Mouse (Mus musculus) forebrain, postnatal 0 days (tissue): ENCODE measurements around the gene Ccdc122. TPM values are rescaled to one million over a fixed set of nuclear protein-coding genes. Genes with fewer than 3 reads are reported as not detected.
A peak's percentile ranks its signal among the peaks of the same experiment; 100 is the strongest.
"Not testable (repeated sequence)": the region's sequence is repeated elsewhere in the genome, so short reads cannot be mapped to it uniquely, and the experiment has no call there.

Experiments used
- ATAC-seq: fragments of 200-750 bp; cut with Nextera tagmentation; 2 replicates; pipeline ENCODE4 v1.8.0; 2017; ENCODE audit warnings: mild to moderate bottlenecking, moderate library complexity
- DNase-seq: peaks from one replicate; pipeline ENCODE4 v3.0.0-alpha.2; 2015
- H3K27ac ChIP-seq: fragments of 300-500 bp; sonication (generic); 2 replicates; pipeline ENCODE4 v1.5.1; 2014; ENCODE audit warnings: low read depth, mild to moderate bottlenecking, antibody characterized with exemption, low read length, moderate library complexity, mixed read lengths
- H3K27me3 ChIP-seq: fragments of 300-500 bp; sonication (generic); 2 replicates; pipeline ENCODE4 v1.6.1; 2014; ENCODE audit warnings: mild to moderate bottlenecking, low read length, mixed read lengths; ENCODE audit not compliant: insufficient read depth
- H3K36me3 ChIP-seq: fragments of 300-500 bp; sonication (generic); 2 replicates; pipeline ENCODE4 v1.6.1; 2014; ENCODE audit warnings: mild to moderate bottlenecking, moderate library complexity; ENCODE audit not compliant: insufficient read depth
- H3K4me1 ChIP-seq: fragments of 300-500 bp; sonication (generic); 2 replicates; pipeline ENCODE4 v1.6.1; 2014; ENCODE audit warnings: antibody characterized with exemption; ENCODE audit not compliant: insufficient read depth
- H3K4me2 ChIP-seq: fragments of 300-500 bp; sonication (generic); 2 replicates; pipeline ENCODE4 v1.6.1; 2014; ENCODE audit warnings: low read depth, mild to moderate bottlenecking, moderate library complexity
- H3K4me3 ChIP-seq: fragments of 300-500 bp; sonication (generic); 2 replicates; pipeline ENCODE4 v1.5.1; 2014; ENCODE audit warnings: low read depth, low read length, mixed read lengths
- H3K9ac ChIP-seq: fragments of 300-500 bp; sonication (generic); 2 replicates; pipeline ENCODE4 v1.6.1; 2014; ENCODE audit warnings: mild to moderate bottlenecking
- H3K9me3 ChIP-seq: fragments of 300-500 bp; sonication (generic); 2 replicates; pipeline ENCODE4 v1.6.1; 2016; ENCODE audit warnings: low read length
- CTCF ChIP-seq: sonication (generic); IDR thresholded peaks from 2 replicates; pipeline ENCODE4 v1.5.1; 2016; ENCODE audit warnings: antibody characterized with exemption, control low read depth, low read depth
- WGBS: fragments of 180-500 bp; shearing (Covaris S2); extraction: QIAGEN DNeasy Blood & Tissue Kit; methylation state at CpG from one replicate; pipeline ENCODE4 v1.1.7; 2014; 5-methylcytosine and 5-hydroxymethylcytosine counted together
- polyA plus RNA-seq: library from polyadenylated mRNA; unstranded; fragments of >200 nt; fragmentation: Nextera tagmentation; extraction: Ambion mirVana; gene quantifications from 2 replicates; pipeline ENCODE4 v1.2.1, GENCODE M21; 2015
- total RNA-seq: library from RNA; depleted of rRNA; stranded (reverse); fragments of >200 nt; gene quantifications from 2 replicates; pipeline ENCODE4 v1.2.3, GENCODE M21; 2014

Gene Ccdc122
- total and polyA plus RNA-seq, 2 experiments from 2014 or later = 0.43 to 1.0 TPM

DNA sequence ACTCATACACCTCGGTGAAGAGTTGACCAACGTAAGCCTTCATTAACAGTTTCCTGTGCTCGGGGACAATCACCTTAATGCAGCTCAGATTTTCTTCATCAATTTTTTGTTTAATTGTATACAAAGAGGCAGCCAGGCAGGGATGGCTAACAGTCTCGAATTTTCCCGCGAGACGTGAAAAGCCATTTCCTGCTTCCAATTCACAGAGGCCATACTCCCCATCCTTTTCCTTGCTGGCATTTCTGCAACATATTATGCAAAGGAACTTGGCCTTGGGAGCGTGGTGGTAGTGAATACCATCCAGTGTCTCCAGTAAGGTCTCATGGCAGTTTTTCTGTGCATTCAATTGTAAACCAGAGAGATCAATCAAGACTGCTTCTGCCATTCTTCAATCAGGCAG lies 1.6 kb upstream of the Ccdc122 start:
- 77% methylated on average over 8 of the region's 8 CpGs for WGBS
- Histone ChIP-seq H3K9ac (no peak overlapping the region), H3K9me3 (no peaks in the 10 kb centered on the region), H3K27ac (no peak overlapping the region), H3K4me1 (no peaks in the 10 kb centered on the region), H3K27me3 (no peaks in the 10 kb centered on the region), H3K4me2 (no peak overlapping the region), H3K4me3 (no peak overlapping the region), H3K36me3 (no peaks in the 10 kb centered on the region)
- DNase-seq (no peak), ATAC-seq (no peak)
- TF ChIP-seq CTCF = no peak

DNA sequence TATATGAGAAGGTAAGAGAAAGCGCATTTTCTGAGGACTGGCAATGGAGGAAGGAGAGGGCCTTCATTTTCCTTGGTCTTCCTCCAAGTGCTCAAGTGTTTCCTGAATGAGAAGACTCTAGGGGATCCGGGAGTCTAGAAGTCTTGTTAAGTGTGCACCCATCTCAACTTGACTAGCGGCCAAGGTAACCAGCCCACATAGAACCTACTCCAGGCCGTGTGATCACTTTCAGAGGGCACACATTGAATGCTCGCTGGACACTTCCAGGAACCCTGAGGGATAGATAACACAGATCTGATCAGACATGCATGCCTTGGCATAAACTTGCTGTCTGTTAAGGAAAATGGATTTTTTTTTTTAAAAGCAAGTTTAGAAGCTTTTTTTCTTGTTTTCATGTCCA lies 758 bp downstream of the Ccdc122 start:
- H3K27me3 ChIP-seq = no peaks in the 10 kb centered on the region
- H3K4me1 ChIP-seq = no peaks in the 10 kb centered on the region
- no peak for TF ChIP-seq CTCF
- H3K4me3 ChIP-seq = no peak overlapping the region
- no peaks in the 10 kb centered on the region for H3K9me3 ChIP-seq
- DNase-seq (no peak), ATAC-seq (no peak)
- WGBS = 83% methylated on average over 5 of the region's 5 CpGs
- no peak overlapping the region for H3K27ac ChIP-seq
- no peak overlapping the region for H3K9ac ChIP-seq
- H3K4me2 ChIP-seq = no peak overlapping the region
- H3K36me3 ChIP-seq = no peaks in the 10 kb centered on the region

DNA sequence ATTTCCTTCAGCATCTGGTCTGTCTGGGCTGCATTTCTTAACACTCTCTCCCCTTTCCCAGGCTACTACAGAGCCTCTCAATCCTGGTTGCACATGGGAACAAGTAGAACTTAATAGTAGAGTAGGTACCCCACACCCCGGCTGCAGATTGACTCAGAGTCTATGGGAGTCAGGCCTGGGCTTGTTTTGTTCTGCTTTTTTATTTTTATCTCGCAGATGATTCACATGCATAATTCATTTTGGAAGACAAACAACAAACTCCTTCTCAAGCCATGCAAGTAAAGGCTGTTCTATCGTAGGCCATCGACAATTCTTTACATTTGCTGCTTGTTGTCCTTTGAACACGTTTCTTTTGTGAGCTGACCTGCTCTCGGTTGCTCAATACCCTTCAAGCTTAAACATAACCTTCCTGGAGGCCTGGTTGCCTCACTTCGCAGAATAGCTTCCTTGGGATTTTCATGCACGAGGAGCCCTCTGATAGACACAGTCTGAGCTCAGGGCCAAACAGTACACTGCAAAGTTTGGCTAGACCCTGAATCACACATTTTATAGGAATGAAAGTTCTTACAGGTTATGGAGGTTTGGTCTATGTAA lies 1.4 kb downstream of the Ccdc122 start:
- Histone ChIP-seq H3K4me1 (no peaks in the 10 kb centered on the region), H3K9me3 (no peaks in the 10 kb centered on the region), H3K27ac (no peak overlapping the region), H3K4me2 (no peak overlapping the region), H3K36me3 (no peaks in the 10 kb centered on the region), H3K9ac (no peak overlapping the region), H3K4me3 (no peak overlapping the region), H3K27me3 (no peaks in the 10 kb centered on the region)
- DNase-seq = peak; percentile 21
- TF ChIP-seq CTCF = no peak
- ATAC-seq = no peak
- 55% methylated on average over 8 of the region's 8 CpGs for WGBS

DNA sequence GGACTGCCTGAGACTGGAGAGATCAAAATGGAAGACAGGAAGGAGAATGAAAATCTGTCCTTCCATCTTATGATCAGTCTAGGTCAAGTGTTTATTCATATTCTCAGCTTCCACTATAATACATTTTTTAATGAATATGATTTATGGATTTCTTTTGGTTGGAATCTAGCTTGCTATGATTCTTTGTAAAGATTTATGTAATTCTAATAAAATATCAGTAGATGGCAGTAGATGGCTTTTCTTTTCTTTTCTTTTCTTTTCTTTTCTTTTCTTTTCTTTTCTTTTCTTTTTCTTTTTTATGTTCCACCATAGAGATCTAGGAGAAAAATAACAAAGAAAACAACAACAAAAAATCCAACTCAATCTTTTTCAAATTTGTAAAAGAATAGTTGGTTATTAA lies 16.7 kb downstream of the Ccdc122 start:
- H3K9ac ChIP-seq = no peak overlapping the region
- H3K36me3 ChIP-seq = no peaks in the 10 kb centered on the region
- H3K27me3 ChIP-seq = no peaks in the 10 kb centered on the region
- H3K9me3 ChIP-seq = 0 out of 2 replicates have a peak, but pooled peaks cover 4% of the 10 kb centered on the region
- ATAC-seq (no peak), DNase-seq (no peak)
- no peaks in the 10 kb centered on the region for H3K4me1 ChIP-seq
- no peak overlapping the region for H3K27ac ChIP-seq
- no peak for TF ChIP-seq CTCF
- no peak overlapping the region for H3K4me2 ChIP-seq
- no peak overlapping the region for H3K4me3 ChIP-seq

DNA sequence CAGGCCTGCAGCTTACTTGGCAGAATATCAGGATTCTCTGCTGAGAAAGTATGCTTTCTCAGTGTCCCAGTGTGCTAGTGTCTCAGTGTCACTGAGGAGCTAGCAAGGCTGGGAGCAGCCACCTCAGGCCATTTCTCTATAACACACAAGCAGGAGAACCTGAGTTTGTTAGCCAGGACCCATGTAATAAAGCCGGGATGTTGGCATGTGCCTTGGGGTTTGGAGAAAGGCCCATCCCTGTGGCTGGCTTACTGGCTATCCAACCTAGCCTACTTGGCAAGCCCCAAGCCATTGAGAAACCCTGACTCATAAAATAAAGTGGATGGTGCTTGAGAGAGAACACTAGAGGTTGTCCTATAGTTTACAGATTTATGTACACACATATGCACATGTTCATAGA lies 32.8 kb downstream of the Ccdc122 start:
- Histone ChIP-seq H3K27ac (no peak overlapping the region), H3K4me2 (no peak overlapping the region), H3K4me1 (no peaks in the 10 kb centered on the region), H3K27me3 (no peaks in the 10 kb centered on the region), H3K36me3 (no peaks in the 10 kb centered on the region), H3K9me3 (no peaks in the 10 kb centered on the region), H3K9ac (no peak overlapping the region), H3K4me3 (no peak overlapping the region)
- no peak for TF ChIP-seq CTCF
- ATAC-seq (no peak), DNase-seq (no peak)
- WGBS = 86% methylated on average over 1 of the region's 1 CpGs

DNA sequence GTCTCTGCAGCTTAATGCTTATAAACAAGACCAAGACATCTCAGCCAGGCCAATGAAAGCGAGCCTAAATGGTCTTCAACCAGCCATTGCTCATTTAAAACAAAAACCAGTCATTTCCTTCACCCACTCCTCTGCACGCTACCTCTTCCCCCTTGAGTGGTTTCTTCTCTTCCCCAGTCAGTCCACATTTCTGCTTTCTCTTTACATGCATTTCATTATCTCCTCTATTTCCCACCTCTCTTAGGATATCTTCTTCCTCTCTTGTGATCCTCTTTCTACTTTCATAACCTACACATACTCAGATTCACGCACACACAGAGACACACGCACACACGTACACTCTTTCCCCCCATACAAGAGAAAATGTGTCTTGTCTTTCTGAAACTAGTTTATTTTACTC lies 44.7 kb downstream of the Ccdc122 start:
- Histone ChIP-seq H3K27ac (no peak overlapping the region), H3K4me1 (no peaks in the 10 kb centered on the region), H3K9ac (no peak overlapping the region), H3K27me3 (no peaks in the 10 kb centered on the region), H3K4me2 (no peak overlapping the region), H3K4me3 (no peak overlapping the region), H3K9me3 (no peaks in the 10 kb centered on the region), H3K36me3 (no peaks in the 10 kb centered on the region)
- no peak for DNase-seq
- WGBS = 95% methylated on average over 5 of the region's 5 CpGs
- TF ChIP-seq CTCF = no peak
- no peak for ATAC-seq

DNA sequence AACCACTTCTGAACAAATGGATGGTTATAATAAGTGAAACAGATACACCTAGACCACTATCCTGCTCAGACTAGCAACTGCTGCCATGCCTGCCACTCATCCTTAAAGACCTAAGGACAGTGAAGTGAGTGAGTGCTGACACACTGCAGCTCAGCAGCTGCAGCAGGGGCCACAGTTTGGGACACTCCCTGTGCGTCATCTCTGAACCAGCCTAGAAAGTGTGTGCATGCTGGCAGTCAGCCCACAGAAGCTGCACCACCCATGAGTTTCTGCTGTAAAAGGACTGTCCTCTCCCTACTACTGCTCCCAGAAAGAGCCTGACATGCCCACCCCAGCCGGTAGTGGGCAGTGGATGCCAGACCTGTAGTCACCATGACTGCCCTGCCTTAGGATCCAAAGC lies 63.7 kb downstream of the Ccdc122 start:
- no peaks in the 10 kb centered on the region for H3K9me3 ChIP-seq
- H3K4me2 ChIP-seq = no peak overlapping the region
- H3K36me3 ChIP-seq = no peaks in the 10 kb centered on the region
- H3K4me1 ChIP-seq = no peaks in the 10 kb centered on the region
- ATAC-seq = no peak
- H3K27me3 ChIP-seq = no peaks in the 10 kb centered on the region
- no peak for DNase-seq
- no peak for TF ChIP-seq CTCF
- 77% methylated on average over 2 of the region's 2 CpGs for WGBS
- no peak overlapping the region for H3K27ac ChIP-seq
- no peak overlapping the region for H3K9ac ChIP-seq
- no peak overlapping the region for H3K4me3 ChIP-seq

DNA sequence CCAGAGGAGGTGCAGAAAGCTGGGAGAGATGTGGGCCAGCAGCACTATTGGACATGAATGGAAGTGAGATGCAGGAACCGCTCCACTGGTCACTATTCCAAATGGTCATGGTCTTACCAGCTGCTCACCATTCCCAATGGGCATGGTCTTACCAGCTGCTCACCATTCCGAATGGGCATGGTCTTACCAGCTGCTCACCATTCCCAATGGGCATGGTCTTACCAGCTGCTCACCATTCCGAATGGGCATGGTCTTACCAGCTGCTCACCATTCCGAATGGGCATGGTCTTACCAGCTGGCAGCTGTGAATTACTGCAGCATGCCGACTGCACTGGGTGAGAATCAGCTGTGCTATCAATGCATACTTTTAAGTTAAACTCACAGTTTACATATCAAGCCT lies 74.0 kb downstream of the Ccdc122 start:
- ATAC-seq, H3K9me3 ChIP-seq, H3K4me1 ChIP-seq, H3K36me3 ChIP-seq, DNase-seq, H3K9ac ChIP-seq, H3K4me2 ChIP-seq, H3K27ac ChIP-seq, H3K4me3 ChIP-seq, H3K27me3 ChIP-seq: not testable (repeated sequence)
- 79% methylated on average over 5 of the region's 5 CpGs for WGBS
